Mouse (Mus musculus) frontal cortex, adult 2 months (tissue): ENCODE results near the gene AI413582. TPM values are rescaled to one million over a fixed set of nuclear protein-coding genes. Genes with fewer than 3 reads are reported as not detected.

ENCODE experiments used
- DNase-seq, 2 experiments: peaks; one replicate each; pipeline ENCODE4 v3.0.0; 2022; ENCODE audit warnings: low spot score in 1 of 2; ENCODE audit errors: extremely low spot score in 1 of 2
- polyA plus RNA-seq: library from polyadenylated mRNA; depleted of rRNA; stranded (reverse); fragments of >200 nt; gene quantifications from 2 replicates; pipeline ENCODE4 v1.2.3, GENCODE M21; 2012

The AI413582 gene
- polyA plus RNA-seq, 1 experiment: 83.9 TPM

DNA sequence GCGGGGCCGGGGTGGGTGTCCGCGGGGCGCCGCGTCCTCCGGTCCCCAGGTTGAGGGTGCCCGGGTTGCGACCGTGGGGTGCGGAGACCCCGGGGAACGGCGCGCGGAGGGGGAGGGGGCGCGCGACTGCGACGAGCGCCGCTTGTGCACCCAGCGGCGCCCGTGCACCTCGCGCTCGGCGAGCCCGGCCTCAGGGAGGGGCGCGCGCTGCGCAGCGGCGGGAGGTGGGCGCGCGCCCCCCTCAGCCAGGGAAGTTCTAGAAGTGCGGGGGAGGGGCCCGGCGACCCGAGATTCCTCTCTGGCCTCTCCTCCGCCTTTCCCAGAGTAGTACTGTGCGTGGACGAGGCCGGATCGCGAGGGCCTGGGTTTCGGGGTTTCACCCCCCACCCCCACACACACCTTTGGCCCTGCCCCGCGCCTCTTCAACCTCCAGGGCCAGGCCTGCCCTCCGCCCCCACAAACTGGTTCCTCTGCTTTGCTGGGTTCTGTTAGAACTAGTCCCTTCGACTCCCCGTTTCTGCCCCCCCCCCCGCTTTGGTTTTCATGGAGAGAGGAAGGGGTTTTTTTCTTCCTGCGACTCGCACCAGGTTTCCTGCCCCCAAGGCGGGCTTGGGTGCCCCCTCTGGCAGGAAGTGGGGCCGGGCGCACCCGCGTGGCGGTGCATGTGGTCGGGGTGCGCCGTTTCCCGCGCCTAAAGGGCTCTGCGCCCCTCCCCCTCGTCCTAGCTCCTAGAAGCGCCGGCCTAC lies 8.2 kb downstream of the AI413582 start:
- no peak for DNase-seq

DNA sequence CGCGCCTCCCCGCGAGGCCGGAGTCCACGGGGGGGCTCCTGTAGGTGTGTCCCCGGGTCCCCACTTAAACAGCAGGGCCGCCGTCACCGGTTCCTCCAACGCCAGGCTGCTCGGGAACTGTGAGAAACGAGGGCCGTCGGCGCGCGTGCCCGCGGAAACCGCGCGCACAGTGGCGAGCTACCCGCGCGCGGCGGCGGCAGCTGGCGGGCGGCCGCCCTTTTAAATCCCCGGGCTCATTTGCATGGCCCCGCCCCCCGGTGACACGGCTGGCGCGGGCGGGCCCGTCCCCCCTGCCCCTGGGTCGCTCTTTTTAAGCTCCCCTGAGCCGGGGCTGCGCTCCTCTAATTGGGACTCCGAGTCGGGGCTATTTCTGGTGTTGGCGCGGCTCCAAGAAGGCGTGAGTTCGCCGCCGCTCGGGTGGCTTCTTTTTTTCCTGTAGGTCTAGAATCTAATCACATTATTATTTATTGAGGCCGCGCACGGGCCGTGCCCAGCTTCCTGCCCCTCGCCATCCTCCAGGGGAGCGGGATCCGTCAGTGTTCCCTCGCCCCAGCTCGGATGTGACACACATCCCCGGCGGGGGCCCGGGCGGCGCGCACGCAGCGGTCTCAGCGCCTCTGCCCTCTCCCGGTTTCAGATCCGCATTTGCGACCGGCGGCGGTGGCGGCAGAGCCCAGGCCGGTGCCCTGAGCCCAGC lies 9.1 kb downstream of the AI413582 start, which contains the start of gene Hmga1:
Hmga1 (plus strand) TSS at position 183 of the 697 bp plus-strand sequence.
- peak in 1 of 2 experiments; percentile 79 for DNase-seq

DNA sequence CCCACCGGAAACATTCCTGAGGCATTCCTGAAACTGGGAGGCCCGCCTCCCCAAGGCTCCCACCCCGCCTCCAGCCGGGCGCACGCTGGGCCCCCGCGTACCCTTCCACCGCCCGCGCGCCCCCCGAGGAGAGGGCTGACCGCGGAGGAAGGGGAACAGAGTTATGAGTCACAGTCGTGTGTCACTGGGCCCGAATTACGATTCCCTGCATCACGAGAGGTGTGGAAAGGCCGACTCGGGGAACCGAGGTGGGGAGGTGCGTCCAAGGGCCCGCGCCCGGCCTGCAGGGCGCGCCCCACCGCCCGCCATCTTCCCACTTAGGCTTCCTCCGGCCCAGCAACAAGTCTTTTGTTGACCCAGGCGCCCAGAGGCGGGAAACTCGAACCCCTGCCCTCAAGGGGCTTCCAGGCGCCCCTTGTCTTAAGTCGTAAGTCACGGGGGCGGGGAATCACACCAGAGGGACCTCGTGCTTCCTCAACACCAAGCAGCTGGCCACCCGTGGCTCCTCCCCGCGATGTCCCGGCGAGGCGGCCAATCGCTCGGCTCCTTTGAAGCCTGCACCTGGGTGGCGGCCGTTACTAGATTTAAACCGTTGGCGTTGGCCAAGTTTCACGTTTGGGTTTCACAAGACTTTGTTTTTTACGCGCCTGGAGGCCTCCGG lies 9.9 kb downstream of the AI413582 start:
- no peak for DNase-seq

DNA sequence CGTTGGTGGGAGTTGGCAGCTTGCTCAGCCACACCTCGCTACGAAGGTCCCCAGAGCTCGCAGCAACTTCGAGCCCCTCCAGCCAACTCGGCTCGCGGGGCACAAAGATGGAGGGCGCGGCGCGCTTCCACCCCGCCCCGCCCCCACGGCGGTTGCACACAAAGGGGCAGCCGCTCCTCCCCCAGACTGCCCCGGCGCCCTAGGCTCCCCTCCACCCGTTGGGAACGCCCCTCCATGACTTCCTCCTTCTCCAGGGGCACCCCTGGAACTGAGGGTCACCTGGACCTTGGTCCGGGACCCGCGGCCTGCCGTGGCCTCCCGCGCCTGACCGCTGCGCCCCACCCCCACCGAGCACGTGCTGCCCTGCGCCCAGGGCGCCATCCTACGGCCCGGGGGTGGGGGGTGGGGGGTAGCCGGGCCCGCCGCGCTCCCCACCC lies 10.5 kb downstream of the AI413582 start:
- no peak for DNase-seq

DNA sequence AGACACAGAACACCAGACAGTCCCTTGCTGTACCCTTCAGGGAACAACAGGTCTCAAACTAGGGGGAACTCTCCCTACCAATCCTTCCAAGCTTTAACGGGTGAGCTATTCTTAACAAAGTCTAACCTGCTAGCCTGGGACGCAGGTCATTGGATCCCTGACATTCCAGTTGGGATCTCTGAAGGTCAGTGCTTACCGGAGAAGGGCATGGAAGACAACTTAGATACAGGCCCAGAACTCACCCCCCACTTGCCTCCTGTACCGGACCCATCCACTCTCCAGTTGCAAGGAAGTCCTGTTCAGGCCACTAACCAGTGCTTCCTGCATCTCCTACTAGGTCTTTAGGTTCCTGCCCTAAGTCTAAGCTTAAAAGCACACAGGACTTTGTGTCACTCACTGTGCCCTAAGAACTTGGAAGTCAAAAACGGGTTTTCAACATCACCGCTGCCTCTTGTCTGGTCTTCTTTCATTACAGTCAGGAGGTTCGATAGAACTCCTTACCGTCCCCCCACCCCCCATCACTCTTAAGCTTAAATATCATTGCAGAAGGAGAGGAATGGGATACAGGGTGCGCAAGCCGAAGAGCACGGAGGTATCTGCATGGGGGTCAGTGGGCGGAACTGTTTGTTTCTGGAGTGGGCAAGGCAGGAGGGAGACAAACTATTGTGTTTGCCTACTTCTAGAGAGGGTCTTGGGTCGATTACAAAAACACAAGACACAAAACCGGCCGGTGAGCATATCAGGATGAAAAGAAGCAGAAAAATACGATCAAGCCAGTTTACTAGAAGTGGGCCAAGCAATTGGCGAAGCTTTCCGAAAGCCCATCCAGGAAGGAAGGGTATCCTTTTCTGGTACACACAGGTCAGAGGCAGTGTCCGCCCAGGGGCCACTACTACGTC lies 11.2 kb downstream of the AI413582 start:
- no peak for DNase-seq

DNA sequence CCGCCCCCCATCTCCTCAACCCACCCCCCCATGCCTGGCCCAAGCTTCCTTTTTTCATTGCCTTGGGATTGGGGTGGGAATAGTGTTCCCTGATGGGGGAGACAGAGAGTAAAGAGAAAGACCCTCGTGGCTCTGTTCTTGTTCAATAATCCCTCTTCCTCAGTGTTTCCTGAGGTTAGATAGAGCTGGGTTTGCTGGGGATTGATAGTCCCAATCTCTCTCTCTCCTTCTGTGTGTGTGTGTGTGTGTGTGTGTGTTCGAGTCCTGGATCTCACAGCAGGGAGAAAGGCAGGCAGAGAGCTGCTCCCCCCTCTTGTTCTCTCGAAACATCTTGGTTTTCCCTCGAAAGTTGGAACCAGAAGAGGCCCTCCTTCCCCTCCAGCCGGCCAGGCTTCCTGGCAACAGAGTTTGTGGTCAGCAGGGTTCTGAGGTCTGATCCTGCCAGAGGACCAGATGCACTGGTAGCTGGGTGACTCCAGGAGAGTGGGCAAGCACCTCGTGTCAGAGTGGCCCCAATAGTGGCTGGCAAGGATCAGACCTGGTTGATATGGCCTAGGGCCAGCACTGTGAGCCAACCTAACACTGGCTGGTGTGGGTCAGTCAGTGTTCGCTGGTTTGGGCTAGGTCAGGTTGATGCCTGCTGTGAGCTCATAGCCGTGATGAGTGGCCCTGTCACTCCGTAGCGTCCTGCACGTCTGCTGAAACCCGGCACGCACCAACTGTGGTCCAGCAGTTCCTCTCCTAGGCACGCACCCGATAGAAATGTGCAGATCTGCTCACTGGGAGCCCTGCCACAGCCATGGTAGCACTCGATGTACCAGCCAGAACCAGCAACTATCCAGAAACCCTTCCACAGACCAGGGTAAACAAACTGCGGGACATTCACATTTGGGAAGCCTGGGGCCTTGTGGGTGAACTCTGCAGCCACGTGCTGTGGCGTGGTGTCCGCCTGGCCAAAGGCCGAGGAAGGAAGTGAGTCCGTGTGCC lies 13.0 kb downstream of the AI413582 start:
- DNase-seq: no peak

DNA sequence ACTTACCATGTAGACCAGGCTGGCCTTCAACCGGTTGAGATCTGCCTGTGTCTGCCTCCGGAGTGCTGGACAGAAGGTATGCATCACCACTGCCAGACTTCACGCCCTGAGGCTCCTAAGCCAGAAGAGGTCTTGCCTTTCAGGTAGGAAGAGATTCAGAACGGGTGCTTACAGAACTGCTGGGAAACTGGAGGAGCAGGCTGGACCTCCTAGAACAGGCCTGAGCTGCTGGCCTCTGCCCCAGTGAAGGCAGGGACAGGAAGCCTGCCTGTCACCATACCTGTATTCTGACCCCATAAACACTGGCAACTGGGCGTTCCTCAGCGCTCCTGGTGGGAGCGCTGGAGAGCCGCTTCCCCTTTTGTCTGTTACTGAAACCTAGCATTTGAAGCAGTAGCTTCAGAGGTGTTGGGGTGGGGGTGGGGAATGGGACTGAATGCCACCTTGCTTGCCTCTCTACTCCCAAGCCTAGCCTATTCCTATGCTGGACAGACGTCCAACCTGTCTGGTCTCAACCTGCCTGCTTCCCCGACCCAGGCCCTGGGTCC lies 14.1 kb downstream of the AI413582 start:
- DNase-seq: no peak

DNA sequence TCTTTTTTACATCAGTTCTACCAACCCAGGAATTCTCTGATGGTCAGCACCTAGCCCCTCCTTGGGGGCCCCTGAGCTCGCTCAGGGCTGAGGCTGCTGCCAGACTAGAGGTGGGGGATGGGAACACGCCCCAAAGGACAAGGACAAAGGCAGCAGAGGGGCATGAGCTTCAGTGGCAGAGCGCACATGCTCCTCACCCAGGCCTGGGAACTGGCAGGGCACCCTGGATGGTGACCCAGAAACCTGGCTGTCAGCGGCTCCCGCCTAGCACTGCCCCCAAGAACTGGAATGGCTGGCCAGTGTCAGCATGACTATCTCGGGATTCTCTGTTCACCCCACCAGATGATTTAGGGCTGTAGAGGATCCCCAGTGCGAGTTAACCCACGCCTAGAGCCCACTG lies 16.3 kb downstream of the AI413582 start:
- DNase-seq: no peak

DNA sequence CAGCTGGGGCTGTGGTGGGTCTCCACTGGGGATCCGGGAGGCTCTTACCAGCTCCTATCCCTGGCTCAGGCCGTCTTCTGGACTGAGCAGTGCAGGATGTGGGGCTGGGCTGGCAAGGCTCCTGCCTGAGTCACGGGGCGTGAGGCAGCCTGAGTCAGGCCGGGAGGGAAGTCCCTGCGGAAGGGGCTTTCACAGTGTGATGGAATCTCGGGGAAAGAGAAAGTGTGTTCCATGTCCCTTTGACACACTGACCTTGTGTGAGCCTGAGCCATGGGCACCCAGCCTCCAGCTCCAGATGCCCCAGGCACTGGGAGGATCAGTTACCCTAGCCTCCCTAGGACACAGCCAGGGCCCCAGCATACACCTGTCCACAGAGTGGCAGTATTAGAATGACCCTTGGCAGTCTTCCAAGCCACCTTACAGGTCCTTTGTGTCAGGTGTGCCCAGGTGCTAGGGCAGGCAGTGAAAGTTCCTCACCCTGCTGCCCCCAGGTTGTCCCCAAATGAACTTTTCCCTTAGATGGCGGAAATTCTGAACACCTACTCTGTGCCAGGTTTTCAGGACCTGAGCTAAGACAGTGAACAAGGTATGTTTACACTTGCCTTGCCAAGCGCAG lies 18.2 kb downstream of the AI413582 start:
- no peak for DNase-seq

DNA sequence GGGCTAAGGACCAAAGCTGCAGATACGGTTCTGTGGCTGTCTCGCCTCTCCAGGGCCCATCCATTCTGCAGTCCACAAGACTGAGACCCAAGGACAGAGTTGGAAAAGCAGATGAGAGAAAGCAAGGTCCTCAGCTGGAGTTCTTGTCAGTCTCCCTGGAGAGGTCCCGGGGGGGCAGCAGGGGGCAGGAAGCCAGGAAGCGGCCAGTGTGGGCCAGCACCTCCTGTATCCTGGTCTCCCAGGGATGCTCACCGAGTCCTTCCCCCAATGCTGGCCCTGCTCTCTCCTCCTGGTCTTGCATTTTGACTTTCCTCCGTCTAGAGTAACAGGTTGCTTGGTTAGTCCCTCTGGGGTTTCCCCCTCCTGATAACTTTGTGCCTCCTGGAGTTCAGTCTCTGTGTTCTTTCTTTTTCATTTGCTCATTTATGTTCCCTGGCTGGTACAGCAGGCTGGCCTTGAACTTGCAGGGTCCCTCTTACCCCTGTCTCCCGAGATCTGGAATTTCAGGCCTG lies 18.9 kb downstream of the AI413582 start:
- no peak for DNase-seq

DNA sequence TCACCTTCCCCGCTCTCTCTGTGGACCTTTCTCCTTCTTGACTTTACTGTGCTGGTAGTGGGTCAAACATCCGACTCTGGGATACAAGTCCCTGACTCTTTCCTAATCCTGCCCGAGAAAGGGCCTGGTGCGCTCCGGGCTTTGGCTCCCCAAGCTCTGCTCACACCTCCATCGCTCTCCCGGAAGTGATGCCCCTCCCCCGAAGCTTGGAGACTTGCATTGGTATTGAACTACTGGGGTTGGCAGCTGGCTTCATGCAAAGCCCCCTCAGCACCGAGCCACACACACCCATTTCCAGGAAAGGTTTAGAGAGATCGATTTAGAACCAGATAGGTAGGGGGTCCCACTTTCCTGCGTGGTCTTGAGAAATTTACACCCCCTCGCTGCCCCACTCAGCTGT lies 19.6 kb downstream of the AI413582 start:
- no peak for DNase-seq

DNA sequence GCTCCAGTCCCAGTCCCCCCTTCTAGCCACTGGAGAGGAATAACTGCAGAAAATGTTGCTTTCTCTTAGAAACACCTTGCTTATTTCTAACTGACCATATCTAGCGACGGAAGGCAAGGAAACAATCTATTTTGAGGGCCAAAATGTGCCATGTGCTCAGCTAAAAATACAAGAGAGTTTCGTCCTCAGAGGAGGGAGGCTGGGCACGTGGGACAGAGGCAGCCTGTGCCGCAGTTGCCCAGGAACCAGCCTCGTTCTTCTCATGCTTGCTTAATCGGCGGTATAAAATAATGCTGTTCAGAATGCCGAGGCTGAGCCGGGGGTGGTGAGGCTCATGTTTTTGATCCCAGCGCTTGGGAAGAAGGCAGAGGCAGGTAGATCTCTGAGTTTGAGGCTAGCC lies 21.0 kb downstream of the AI413582 start:
- DNase-seq: peak in 1 of 2 experiments; percentile 48

DNA sequence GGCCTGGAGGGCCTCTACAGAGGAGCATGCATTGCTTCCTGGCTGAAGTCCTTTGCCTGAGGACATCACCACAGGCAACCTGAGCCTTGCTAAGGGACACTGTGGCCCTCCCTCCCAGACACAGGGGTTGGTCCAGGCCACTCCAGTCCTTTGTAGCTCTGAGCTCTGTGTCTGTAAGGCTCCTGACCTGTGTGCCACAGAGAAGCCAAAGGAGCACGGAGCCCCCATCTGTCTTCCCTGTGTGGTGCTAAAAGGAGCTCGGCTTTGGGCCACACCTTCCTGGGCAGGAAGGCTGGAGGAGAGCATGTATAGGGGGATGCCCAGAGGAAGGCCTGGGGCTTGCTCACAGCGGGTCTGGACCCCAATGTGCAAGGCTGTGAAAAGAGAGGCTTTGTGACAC lies 23.6 kb downstream of the AI413582 start:
- DNase-seq: no peak

DNA sequence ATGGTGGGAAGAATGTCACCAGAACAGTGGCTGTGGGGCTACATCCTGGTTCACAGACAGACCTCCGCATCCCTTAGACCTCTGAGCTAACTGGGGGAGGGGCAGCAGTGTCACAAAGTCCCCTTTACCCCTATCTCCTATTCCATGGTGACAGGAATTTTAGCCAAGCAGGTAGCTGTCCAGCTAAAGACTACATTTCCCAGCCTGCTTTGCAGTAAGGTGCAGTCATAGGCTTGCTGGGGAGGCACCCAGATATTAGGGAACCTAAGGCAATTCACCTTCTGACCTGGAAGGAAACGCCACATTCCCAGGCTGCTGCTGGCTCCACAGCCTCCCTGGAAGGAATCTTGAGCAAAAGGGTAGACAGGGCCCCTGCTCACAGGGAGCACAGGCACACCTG lies 24.3 kb downstream of the AI413582 start:
- no peak for DNase-seq

DNA sequence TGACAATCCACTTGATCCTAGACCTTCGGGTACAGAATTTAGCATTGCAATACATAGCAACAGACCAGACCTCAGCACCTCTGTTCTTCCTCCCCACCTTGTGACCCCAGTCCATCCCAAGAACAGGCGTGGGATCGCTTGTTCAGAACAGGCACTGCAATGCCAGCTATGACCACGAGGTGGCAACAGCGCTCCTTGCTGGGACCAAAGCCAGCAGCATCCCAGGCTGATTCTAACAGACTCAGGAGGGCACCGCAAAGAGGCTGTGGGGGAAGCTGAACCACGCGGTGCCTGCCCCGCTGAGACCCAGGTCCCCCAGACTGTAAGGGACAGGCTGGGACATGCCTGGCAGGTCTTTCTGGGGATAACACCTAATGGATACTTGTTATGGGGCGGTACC lies 30.8 kb downstream of the AI413582 start:
- peak in 1 of 2 experiments; percentile 97 for DNase-seq

DNA sequence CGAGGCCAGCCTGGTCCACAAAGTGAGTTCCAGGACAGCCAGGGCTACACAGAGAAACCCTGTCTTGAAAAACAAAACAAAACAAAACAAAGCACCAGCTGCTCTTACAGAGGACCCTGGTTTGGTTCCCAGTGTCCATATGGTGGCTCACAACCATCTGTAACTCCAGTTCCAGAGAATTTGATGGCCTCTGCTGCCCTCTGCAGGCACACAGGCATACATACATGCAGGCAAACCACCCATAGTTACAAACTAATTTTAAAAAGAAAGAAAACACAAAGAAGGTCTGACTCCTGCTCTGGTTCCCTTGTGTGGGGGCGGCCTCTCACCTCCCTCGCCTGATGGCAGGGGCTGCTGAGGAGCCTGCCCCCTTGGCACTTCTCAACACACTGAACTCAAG lies 32.2 kb downstream of the AI413582 start:
- no peak for DNase-seq

DNA sequence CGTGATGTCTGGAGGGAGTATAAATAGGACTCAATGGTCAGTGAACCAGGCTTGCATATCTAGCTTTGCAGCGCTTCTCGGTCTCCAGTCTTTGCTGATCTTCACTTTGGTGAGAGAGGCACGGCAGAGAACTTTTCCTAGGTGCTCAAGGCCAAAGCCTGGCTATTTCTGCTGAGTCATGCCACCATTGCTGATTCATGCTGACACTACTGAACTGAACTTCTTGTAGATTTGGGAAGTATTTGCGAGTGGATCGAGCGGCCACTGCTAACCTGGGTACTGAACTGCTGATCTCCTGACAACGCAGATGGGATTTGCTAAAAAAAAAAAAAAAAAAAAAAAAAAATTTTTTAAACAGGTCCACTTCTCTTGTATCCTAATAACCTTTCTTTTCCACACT lies 33.5 kb downstream of the AI413582 start:
- DNase-seq: no peak

DNA sequence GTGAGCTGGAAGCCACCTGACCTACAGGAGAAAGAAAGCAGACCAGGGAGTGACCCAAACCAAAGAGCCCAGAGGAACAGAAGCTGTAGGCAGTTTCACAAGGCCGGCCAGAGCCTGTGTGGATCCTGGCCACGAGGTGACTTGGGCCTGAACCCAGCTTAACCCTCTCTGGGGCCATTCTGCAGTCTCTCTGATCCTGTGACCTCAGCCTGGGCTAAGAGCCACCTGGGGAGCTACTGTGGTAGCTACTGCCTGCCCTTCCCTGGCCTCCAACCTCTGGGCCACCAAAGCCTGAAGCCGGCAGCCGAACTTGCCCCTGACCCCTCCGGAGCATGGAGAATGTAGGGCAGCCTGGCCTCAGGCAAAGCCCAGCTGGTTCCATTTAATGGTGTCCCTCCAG lies 36.8 kb downstream of the AI413582 start:
- DNase-seq: no peak
